Mouse (Mus musculus) heart, postnatal 0 days (tissue): ENCODE data around the gene Lonrf2. TPM values are rescaled to one million over a fixed set of nuclear protein-coding genes. Genes with fewer than 3 reads are reported as not detected.

ENCODE experiments used
- ATAC-seq: fragments of 200-750 bp; cut with Nextera tagmentation; 2 replicates; pipeline ENCODE4 v1.8.0; 2017; ENCODE audit warnings: low read depth, moderate number of reproducible peaks, moderate library complexity; ENCODE audit not compliant: insufficient read depth
- DNase-seq: peaks from one replicate; pipeline ENCODE4 v3.0.0-alpha.2; 2016; ENCODE audit warnings: low spot score
- H3K27ac ChIP-seq: fragments of 300-500 bp; sonication (generic); 2 replicates; pipeline ENCODE4 v1.5.1; 2014; ENCODE audit warnings: low read depth, mild to moderate bottlenecking
- H3K27me3 ChIP-seq: fragments of 300-500 bp; sonication (generic); 2 replicates; pipeline ENCODE4 v1.6.1; 2014; ENCODE audit warnings: low read length, mixed read lengths; ENCODE audit not compliant: control insufficient read depth, insufficient read depth
- H3K36me3 ChIP-seq: fragments of 300-500 bp; sonication (generic); replicated peaks from 2 replicates; pipeline ENCODE4 v1.6.1; 2014; ENCODE audit warnings: low read length, mixed read lengths; ENCODE audit not compliant: control insufficient read depth, insufficient read depth
- H3K4me1 ChIP-seq: fragments of 300-500 bp; sonication (generic); 2 replicates; pipeline ENCODE4 v1.6.1; 2014; ENCODE audit warnings: antibody characterized with exemption; ENCODE audit not compliant: control insufficient read depth, insufficient read depth
- H3K4me2 ChIP-seq: fragments of 300-500 bp; sonication (generic); 2 replicates; pipeline ENCODE4 v1.6.1; 2014; ENCODE audit warnings: low read depth, mild to moderate bottlenecking, low read length, moderate library complexity
- H3K4me3 ChIP-seq: fragments of 300-500 bp; sonication (generic); 2 replicates; pipeline ENCODE4 v1.5.1; 2014; ENCODE audit warnings: low read depth, low read length
- H3K9ac ChIP-seq: fragments of 300-500 bp; sonication (generic); replicated peaks from 2 replicates; pipeline ENCODE4 v1.6.1; 2014; ENCODE audit warnings: low read depth, low read length, mixed read lengths
- H3K9me3 ChIP-seq: fragments of 300-500 bp; sonication (generic); replicated peaks from 2 replicates; pipeline ENCODE4 v1.6.1; 2016; ENCODE audit warnings: low read length; ENCODE audit not compliant: control insufficient read depth
- CTCF ChIP-seq: IDR thresholded peaks from 2 replicates; pipeline ENCODE4 v1.5.1; 2016; ENCODE audit warnings: antibody characterized with exemption, control low read depth, low read depth
- EP300 ChIP-seq: IDR thresholded peaks from 2 replicates; pipeline ENCODE4 v1.6.1; 2016; ENCODE audit warnings: antibody characterized with exemption, low read depth
- whole genome bisulfite sequencing: fragments of 180-500 bp; shearing (Covaris S2); extraction: QIAGEN DNeasy Blood & Tissue Kit; methylation state at CpG from one replicate; pipeline ENCODE4 v1.1.7; 2014; 5-methylcytosine and 5-hydroxymethylcytosine counted together
- polyA plus RNA-seq: library from polyadenylated mRNA; unstranded; fragments of >200 nt; fragmentation: Nextera tagmentation; extraction: Ambion mirVana; gene quantifications from 2 replicates; pipeline ENCODE4 v1.2.1, GENCODE M21; 2015
- total RNA-seq: library from RNA; depleted of rRNA; stranded (reverse); fragments of >200 nt; gene quantifications from 2 replicates; pipeline ENCODE4 v1.2.3, GENCODE M21; 2014; ENCODE audit warnings: low replicate concordance

Gene Lonrf2
- total and polyA plus RNA-seq, 2 experiments from 2014 or later, result 0.33 to 0.42 TPM

- peaks cover 26% of the 10 kb centered on the region for H3K27me3 ChIP-seq
- no peak overlapping the region for H3K27ac ChIP-seq
Measured at GRCm38 (mm10) chr1:38835568-38836476, 689 bp downstream of the Lonrf2 start.

GRCm38 (mm10) chr1:38834899-38835298 lies 1.6 kb downstream of the Lonrf2 start:
- Histone ChIP-seq H3K4me1 (no peaks in the 10 kb centered on the region), H3K27me3 (peaks cover 26% of the 10 kb centered on the region), H3K27ac (no peak overlapping the region), H3K9ac (no peak overlapping the region), H3K4me2 (no peak overlapping the region), H3K4me3 (no peak overlapping the region), H3K36me3 (no peaks in the 10 kb centered on the region), H3K9me3 (no peaks in the 10 kb centered on the region)
- ATAC-seq, result no peak
- no peak for TF ChIP-seq EP300
- peak; percentile 32; the same call in 1 of the 2 replicates for TF ChIP-seq CTCF
- DNase-seq, result no peak
- 54% methylated on average over 3 of the region's 3 CpGs for WGBS

More at GRCm38 (mm10) chr1:38835568-38836476, 689 bp downstream of the Lonrf2 start:
- H3K9ac ChIP-seq, result peak overlapping the region; percentile 46
- ATAC-seq, result peak; percentile 77
- H3K4me2 ChIP-seq, result peak overlapping the region; percentile 95
- H3K9me3 ChIP-seq, result no peaks in the 10 kb centered on the region
- peak; percentile 30 for DNase-seq
- no peaks in the 10 kb centered on the region for H3K4me1 ChIP-seq
- WGBS, result 3% methylated on average over 85 of the region's 103 CpGs
- no peaks in the 10 kb centered on the region for H3K36me3 ChIP-seq
- peak overlapping the region; percentile 57 for H3K4me3 ChIP-seq
- TF ChIP-seq CTCF, result no peak
- no peak for TF ChIP-seq EP300

GRCm38 (mm10) chr1:38824926-38825325 lies 11.6 kb downstream of the Lonrf2 start:
- Histone ChIP-seq H3K9me3 (no peaks in the 10 kb centered on the region), H3K9ac (no peak overlapping the region), H3K27ac (no peak overlapping the region), H3K4me3 (no peak overlapping the region), H3K4me2 (no peak overlapping the region), H3K4me1 (no peaks in the 10 kb centered on the region), H3K27me3 (no peaks in the 10 kb centered on the region), H3K36me3 (no peaks in the 10 kb centered on the region)
- TF ChIP-seq CTCF (no peak), EP300 (no peak)
- 77% methylated on average over 2 of the region's 2 CpGs for WGBS
- ATAC-seq, result no peak
- DNase-seq, result no peak

- Histone ChIP-seq H3K27me3 (no peaks in the 10 kb centered on the region), H3K9ac (no peak overlapping the region), H3K4me1 (no peaks in the 10 kb centered on the region), H3K27ac (no peak overlapping the region), H3K9me3 (no peaks in the 10 kb centered on the region), H3K4me3 (no peak overlapping the region), H3K36me3 (no peaks in the 10 kb centered on the region), H3K4me2 (no peak overlapping the region)
- WGBS, result 60% methylated on average over 2 of the region's 2 CpGs
- TF ChIP-seq EP300, result no peak
- TF ChIP-seq CTCF, result no peak
- DNase-seq, result no peak
- ATAC-seq, result no peak
Measured at GRCm38 (mm10) chr1:38823851-38824250, 12.7 kb downstream of the Lonrf2 start.

- no peak for ATAC-seq
Measured at GRCm38 (mm10) chr1:38819691-38820090, 16.8 kb downstream of the Lonrf2 start.

More at GRCm38 (mm10) chr1:38819691-38820090, 16.8 kb downstream of the Lonrf2 start:
- Histone ChIP-seq H3K9me3 (no peaks in the 10 kb centered on the region), H3K4me3 (no peak overlapping the region), H3K9ac (no peak overlapping the region), H3K27me3 (no peaks in the 10 kb centered on the region), H3K4me2 (no peak overlapping the region), H3K4me1 (no peaks in the 10 kb centered on the region), H3K36me3 (no peaks in the 10 kb centered on the region), H3K27ac (no peak overlapping the region)
- no peak for TF ChIP-seq CTCF
- no peak for TF ChIP-seq EP300
- no peak for DNase-seq
